Mouse (Mus musculus): ENCODE data around the gene Dennd6b.

Gene Dennd6b

DNA sequence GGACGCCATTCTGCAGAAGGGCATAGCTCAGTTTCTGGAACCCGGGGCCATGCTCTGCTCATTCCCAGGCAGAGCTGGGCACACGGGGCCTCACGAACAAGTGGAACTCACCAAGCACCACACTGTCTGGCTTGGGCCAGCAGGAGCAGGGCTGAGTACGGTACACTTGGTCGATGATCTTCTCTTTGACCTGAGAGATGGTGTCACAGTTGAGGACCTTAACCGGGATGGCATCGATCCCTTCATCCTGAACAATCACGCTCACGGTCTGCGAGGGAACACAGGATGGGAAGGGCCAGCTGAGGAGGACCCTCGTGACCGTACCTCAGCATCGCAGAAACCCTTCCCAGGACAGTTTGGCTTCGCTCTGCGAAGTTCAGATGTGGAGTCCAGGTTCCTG lies 37.8 kb downstream of the Dennd6b start:
- DNase-seq (ENCODE audit: low read depth, low spot score) = no peak

DNA sequence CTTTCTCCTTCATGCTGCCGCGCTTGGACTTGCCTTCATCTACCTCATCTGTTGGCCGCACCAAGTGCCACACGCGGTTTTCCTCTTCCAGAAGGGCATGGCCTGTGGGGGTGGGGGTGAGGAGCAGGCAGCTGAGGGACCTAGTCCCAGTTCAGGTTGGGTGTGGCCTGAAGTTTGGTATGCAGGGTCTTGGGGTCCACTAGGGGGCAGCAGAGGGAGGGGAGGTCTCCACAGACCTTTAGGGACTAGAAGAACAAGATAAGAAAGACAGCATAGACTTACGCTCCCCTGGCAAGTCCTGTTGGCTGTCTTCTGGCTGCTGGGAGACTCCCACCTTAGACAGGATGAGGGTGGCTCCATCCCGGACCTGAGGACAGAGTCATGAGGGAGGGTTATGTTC lies 38.3 kb downstream of the Dennd6b start:
- peak; percentile 81 for DNase-seq (ENCODE audit: low read depth, low spot score)

DNA sequence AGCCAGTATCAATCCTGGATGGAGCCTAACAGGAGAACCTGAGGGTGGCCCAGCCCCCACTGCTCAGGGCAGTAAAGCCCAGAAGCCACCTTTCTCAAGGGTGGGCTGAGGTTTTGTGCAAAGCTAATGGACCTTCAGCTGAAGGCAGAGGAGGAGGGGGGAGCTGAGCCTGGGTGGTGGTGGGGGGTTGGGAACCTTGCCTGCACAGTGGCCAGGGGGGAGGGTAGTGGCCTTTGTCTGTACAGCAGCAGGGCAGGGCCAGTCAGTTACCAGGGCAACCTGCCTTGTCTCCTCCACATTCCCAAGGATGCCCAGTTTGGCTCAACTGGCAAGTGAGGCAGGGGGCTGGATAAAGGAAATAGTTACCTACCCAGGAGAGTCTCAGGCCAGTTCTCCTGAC lies 44.0 kb downstream of the Dennd6b start:
- DNase-seq (ENCODE audit: low read depth, low spot score) = no peak

DNA sequence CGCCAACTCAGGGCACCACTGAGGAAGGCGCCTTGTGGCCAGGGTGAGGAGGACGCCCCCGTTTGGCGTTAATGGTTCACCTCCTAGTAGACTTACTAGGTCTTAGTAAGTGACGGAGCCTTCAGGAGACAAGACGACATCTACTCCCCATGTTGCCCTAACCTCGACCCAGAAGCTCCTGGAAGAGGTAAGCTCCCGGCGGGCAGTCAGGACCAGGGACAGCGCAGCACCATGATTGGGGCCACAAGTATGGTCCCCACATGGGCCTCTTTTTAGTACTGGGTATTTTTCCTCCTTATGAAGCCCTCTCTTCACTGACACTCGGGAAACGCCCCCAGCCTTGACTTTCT lies 46.3 kb downstream of the Dennd6b start:
- DNase-seq (ENCODE audit: low read depth, low spot score) = no peak

DNA sequence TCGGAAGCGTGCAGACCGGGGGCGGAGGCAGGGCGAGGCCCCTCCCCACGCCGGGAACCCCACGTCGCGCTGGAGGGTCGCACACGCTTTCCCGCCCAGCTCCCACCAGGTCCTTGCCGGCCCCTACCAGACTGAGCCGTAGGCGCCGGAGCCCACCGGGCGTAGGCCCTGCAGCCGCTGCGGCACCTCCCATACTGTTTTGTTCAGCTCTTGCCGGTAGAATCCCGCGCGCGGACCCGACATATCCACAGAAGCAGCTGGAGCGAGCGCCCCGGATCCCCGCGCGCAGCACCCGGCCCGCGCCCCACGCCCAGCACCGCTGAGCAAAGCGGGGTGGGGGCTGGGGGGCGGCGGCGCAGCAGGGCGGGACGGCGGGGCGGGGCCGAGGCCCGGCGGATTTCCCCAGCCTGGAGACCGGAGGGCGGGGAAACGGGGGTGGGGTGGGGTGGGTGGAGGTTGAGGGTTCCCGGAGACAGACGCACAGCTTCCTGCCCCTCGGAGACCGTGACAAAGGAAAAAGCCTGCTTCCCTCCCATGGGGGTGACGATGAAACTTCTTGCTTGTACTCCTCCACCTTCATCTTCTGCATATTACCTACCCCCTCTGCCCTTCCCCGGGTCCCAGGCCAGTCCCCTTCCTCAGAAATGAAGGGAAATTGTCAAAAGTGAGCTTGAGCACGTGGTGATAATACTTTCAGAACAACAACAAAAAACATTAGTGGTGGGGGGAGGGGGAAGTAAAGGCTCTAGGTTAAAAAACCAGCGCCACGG lies 46.8 kb downstream of the Dennd6b start, which contains the start of gene Mapk11:
TSS of gene Mapk11 (minus strand) at position 358 of the 770 bp plus-strand sequence.
- DNase-seq (ENCODE audit: low read depth, low spot score) = peak; percentile 83

DNA sequence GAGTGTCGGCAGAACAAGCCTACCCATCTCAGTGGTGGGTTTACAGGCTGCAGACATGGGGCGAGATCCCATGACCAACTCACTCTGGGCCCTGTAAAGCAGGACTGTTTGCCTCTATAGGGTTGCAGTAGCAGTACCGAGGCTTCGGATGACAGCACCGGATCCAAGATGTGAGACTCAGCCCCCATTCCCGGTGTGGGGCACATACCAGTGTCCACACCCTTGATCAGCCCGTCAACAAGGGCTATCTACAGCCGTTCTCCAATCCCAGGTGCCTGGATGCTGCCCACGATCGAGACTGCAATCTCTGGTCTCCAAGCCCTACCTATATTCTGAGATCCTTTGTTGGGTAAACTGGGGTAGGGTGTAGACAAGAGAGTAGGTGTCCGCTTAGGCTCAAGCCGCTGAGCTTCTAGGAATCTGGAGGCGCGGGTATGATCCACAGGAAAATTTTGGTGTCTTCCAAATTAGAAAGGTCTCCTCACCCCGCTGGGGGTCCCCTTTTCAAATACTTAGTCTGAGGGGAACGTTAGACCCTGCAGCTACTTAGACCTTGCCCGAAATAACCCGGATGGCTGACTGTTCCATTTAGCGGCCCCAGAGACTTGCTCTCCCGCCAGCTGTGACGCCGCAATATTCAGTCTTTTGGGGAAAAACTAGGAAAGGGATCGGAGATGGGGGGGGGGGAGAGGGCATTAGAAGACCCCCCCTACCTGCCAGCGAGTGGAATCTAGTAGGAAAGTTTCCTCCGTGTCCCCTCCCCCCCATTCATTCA lies 47.6 kb downstream of the Dennd6b start:
- DNase-seq (ENCODE audit: low read depth, low spot score) = peak; percentile 19

DNA sequence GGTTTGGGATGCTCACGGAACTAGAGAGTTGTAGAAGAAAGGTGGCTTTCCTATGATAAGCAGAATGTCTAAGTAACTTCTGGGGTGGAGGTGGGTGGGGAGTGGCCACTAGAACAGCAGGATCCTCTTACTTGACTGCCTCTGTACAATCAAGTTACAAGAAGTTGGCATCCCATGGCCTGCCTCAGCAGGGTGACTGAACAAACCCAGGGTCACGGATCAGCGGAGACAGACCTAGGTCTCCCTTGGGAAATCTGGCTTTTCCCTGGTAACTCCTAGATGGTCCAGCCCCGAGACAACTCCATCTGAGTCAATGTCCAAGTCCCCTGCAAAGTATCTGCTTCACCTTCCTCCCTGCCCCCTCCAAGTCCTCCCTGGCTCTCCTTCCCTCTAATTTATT lies 48.4 kb downstream of the Dennd6b start:
- DNase-seq (ENCODE audit: low read depth, low spot score) = peak; percentile 36

DNA sequence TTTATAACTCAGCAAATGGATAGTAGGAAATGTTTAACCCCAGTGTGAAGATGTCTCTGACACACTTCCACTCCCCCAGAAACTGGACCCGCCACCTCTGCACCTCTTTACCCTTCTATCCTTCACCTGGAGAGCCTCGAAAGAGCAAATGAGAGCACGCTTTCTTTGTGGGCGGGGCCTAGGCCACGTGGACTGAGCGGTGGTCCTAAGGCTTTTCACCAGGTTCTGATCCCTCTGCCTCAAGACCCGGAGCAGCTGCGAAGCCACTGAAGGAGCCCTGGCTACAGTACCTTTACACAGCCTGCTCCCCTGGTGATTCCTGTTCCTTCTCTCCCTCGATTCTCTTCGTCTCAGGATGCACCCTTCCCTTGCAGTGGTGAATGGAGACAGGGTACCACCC lies 48.8 kb downstream of the Dennd6b start:
- no peak for DNase-seq (ENCODE audit: low read depth, low spot score)

DNA sequence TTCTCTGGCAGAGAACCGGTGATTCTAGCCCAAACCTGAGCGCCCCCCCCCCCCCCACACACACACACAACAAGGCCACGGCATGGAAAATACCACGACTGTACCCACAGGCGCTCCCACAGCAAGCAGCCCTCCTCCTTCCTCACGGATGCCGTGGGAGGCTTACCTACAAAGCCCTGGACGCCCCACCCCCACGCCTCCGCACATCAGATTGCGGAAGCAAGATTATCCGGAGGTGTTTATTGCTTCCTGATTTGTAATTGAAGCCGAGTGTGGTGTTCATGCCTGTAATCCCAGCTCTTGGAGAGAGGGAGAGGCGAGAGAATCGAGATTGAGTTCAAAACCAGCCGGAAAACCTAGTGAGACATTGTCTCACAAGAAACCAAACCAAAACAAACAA lies 49.3 kb downstream of the Dennd6b start:
- DNase-seq (ENCODE audit: low read depth, low spot score) = peak; percentile 91

DNA sequence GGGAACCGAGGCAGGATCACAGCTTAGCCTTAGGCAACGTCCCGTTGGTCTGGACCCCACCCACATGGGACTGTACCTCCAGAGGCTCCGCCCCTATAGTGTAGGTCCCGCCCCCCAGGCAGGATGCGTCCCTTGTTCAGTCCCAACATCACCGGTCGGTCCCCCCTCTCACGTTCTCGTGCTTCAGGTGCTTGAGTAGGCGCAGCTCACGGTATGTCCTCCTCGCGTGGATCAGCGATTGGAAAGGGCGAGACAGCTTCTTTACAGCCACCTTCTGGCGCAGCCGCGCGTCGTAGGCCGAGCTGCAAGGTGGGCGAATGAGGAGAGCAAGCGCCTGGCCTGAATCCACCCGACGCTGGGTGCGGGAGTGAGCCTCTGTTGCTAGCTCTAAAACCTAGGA lies 49.8 kb downstream of the Dennd6b start:
- peak; percentile 79 for DNase-seq (ENCODE audit: low read depth, low spot score)

DNA sequence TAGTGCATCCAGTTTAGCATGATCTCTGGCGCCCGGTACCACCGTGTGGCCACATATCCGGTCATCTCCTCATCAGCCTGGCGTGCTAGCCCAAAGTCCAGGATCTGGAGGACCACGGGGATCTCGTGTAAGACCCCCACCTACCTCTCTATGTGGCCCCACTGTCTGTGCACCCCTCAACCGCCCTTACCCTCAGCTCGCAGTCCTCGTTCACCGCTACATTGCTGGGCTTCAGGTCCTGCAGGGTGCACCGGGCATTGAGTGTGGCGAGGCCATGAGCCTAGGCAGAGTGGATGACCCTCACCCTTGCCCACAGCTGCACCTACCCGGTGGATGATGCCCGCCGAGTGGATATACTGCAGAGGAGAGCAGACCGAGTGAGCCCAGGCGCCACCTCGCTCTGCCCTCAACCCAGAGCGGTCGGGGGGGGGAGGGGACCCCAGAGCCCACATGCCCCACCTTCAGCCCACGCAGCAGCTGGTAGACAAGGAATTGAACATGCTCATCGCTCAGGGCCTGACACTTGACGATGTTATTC lies 50.4 kb downstream of the Dennd6b start:
- peak; percentile 18 for DNase-seq (ENCODE audit: low read depth, low spot score)

DNA sequence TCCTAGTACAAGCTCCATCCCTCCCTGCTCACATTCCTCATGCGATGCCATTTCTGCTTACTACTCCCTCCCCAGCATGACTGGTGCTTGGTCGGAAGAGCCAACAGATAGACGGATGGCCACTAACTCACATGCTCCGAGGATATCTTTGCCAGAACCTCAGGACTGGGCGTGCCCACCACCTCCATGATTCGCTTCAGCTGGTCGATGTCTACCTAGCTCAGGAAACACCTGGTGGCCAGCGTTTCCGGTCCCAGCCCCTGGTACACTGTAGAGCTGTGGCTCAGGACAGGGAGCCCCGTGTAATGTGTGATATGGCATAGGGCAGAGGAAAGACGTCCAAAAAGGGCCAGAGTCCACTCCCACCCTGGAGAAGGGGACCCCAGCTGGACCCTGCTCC lies 51.3 kb downstream of the Dennd6b start:
- DNase-seq (ENCODE audit: low read depth, low spot score) = no peak

DNA sequence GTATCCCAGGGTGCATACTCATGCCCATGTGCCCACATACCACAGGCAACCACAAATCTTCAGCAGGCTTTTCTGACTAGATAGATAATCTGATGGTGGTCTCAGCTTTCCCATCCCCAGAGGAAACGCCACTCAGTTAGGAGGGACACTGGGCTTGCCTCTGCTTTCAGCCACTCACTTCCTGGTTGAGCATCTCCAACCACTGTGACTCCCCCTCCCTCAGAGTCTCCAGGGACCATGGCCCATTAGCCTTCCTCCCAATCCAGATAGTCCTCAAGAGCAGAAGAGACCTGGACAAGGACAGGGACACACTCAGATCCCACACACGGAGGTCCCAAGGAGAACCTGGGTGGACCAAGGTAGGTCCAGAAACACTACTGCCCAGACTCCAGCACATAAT lies 53.2 kb downstream of the Dennd6b start:
- DNase-seq (ENCODE audit: low read depth, low spot score) = no peak

DNA sequence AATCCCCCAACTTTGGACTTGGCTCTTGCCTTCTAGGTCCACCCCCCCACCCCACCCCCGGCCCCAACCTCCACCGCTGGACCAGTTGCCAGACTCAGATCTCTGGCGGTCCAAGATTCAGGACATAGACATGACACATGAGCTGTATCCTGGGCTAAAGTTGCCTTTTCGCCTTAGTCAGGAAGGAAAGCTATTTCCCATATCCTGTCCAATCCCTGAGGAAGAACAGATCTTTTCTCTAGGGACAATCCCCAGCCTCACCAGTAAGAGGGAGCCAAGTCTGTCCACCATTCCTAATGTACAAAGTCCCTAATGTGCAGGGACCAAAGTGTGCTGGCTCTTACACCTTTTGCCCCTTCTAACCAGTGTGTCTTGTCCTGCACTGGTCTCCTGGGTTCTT lies 54.4 kb downstream of the Dennd6b start:
- no peak for DNase-seq (ENCODE audit: low read depth, low spot score)

DNA sequence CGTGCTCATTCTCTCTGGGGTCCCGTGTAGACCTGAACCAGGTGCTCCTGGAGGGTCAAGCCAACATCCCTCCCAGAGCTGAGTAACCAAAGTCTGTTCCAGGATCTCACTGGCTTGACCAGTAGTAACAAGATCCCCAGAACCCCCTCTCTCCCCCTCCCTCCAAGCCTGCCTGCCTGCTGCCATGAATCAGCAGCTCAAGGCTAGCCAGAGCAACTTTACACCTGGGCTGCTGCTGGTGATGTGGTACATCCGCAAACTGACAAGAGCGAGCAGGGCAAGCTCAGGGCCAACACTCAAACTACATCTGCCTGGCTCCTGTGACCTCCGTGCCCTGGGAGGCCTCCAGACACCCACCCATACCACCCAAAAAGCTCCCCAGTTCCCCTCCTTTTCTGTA lies 54.9 kb downstream of the Dennd6b start:
- no peak for DNase-seq (ENCODE audit: low read depth, low spot score)

DNA sequence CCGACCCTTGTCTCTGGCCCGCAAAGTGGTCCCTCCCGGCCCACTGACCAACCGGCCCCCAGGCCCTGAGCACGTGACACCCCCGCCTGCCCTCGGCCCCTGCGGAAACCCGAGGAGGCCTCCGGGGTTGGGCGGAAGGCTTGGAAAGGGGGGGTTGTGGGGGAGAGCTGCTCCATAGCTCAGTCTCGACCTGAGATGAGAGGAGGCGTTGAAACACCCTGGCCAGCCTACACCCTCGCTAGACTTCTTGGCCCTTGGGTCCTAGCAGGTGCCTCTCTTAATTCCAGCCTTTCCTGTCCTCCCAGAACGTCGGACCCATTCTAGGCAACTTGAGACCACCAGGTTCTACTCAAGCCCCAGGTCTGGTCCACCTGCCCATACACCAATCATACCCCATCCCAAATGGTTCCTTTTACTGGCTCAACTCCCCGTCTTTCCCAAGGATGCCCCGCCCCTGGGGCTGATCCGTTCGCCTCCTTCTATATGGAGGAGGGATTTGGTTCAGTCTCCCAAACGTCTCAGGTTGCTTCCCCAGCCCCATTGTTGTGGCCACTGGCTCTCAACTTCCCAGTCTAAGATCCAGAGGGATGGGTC lies 55.5 kb downstream of the Dennd6b start, which contains the start of gene Mapk12:
TSS of gene Mapk12 (minus strand) at position 45 of the 594 bp plus-strand sequence.
- peak; percentile 33 for DNase-seq (ENCODE audit: low read depth, low spot score)

DNA sequence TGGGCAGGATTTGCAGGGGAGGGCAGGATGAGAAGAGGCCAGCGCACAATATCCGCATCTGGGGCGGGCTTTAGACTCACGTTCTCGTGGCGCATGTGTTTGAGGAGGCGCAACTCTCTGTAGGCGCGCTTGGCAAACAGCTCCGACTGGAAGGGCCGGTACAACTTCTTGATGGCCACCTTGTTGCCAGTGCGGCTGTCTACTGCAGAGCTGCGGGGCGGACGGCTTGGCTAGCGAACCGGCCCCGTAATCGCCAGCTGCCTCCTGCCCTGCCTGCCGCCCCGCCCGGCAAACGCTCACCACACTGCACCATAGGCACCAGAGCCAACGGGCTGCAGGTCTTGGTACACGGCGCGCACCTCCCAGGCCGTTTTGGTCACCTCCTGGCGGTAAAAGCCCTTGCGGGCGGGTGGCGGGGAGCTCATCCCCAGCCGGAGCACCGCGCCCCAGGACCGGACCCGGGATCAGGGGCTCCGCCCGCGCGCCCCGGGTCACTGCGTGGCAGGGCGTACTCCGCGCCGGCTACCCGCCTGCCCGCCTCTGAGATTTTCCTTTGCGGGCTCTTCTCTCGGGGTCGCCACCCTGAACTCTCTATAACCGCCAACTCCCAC lies 56.1 kb downstream of the Dennd6b start:
- peak; percentile 34 for DNase-seq (ENCODE audit: low read depth, low spot score)

DNA sequence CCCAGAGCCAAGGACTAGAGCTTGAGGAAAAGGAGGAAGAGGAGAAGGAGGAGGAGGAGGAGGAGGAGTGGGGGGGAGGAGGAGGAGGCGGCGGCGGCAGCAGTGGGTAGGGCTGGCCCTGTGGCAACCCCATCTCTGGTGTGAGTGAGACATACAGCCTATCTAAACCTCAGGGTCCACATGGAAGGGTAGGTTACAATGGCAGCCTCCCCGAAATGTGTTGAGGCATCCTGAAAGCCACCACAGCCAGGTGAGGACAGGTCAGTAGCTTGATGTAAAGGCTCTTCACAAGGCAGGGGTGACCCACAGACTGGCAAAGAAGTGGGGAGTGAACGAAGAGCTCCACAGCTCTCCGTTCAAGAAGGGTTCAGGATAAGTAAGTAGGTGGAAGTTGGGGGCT lies 57.8 kb downstream of the Dennd6b start:
- no peak for DNase-seq (ENCODE audit: low read depth, low spot score)

DNA sequence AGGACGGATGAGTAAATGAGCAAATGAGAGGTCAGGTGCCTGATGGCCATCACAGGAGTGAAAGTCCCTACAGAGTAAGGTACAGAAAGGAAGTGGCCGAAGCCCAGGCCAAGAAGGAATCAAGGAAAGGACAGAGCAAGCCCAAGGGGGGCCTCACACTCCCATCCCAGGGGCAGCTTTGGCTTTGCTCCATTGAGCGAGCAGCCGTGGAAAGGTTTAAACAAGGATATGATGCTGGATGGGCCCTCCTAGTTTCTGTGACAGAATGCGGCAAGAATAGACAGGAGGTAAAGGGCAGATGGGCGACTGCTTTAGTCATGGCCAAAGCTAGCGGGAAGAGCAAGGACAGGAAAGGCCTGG lies 58.3 kb downstream of the Dennd6b start:
- DNase-seq (ENCODE audit: low read depth, low spot score) = no peak

DNA sequence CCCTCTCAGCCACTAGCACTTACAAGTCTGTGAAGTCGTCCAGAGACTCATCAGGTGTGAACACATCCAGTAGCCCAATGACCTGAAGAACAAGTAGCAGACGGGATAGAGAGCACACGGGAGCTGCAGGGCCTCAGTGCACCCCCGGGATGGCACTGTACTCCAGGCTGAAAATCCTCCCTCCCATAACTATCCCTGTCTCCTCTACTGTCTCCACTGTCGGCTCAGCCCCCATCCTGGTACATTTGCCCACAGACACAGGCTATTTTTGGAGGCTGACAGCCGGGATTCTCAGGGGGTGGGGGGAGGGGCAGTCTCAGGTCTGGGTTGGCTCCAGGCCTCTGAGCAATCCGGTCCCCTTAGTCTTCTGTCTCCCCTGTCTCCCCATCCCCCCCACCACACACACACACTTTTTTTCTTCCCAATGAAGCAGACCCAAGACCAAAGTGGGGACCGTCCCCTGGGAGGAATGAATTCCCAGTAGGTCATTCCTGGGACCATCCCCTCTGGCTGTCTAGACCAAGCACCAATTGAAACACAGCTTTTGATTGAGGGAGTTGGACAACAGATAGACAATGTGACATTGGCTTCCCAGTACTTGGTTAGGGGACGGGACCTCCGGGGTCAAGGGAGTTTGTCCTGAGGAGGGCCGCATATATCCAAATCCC lies 58.8 kb downstream of the Dennd6b start:
- DNase-seq (ENCODE audit: low read depth, low spot score) = no peak

DNA sequence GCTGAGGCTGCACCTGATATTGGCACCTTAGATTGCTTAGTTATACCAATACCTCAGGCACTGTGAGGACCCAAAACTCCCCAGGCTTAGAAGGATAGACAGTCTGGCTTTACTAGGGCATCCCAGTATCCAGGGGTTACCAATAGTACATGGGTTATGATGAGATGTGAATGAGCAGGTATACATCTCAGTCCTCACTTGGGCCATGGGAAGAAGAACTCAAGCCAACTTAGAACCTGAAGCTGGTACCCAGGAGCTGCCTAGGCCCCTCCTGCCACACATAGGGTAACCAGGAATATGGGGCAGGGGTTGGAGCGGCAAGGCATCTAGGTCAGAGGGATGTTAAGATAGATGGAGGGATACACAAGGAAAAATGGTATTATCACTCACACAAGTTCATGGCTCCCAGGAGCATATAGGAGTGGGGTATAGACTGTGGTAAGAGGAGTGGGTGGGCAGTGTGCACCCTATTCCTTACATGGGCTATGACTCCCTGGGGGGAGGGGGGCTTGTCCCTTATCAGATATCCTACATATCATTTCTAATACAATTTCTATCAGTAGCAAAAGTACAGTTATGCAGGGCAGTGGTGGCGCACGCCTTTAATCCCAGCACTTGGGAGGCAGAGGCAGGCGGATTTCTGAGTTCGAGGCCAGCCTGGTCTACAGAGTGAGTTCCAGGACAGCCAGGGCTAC lies 59.7 kb downstream of the Dennd6b start:
- no peak for DNase-seq (ENCODE audit: low read depth, low spot score)
